Mouse (Mus musculus) monocyte, adult 5-6 weeks (primary cell): Measurements from ENCODE around the gene Fbxl7. TPM values are rescaled to one million over a fixed set of nuclear protein-coding genes. Genes with fewer than 3 reads are reported as not detected.

Source experiments
- ATAC-seq: fragments of 153-309, 156-312 bp; replicated peaks from 2 replicates; pipeline ENCODE4 v1.8.0; 2017; ENCODE audit warnings: mild to moderate bottlenecking; ENCODE audit not compliant: low TSS enrichment, insufficient number of reproducible peaks, severe bottlenecking, poor library complexity, low FRiP score
- total RNA-seq: library from RNA; stranded (forward); fragments of 200-1000, 200-491, 200-594 nt; gene quantifications from 3 replicates; pipeline ENCODE4 v1.2.3, GENCODE M21; 2017

Gene Fbxl7
- total RNA-seq, 1 experiment from 2014 or later, result not detected

GRCm38 (mm10) chr15:26716181-26716580 is 179.2 kb downstream of the Fbxl7 start:
- no peak for ATAC-seq

- ATAC-seq, result no peak
Measured at GRCm38 (mm10) chr15:26715635-26716034, 179.7 kb downstream of the Fbxl7 start.

GRCm38 (mm10) chr15:26712271-26712670 is 183.1 kb downstream of the Fbxl7 start:
- ATAC-seq, result no peak

- no peak for ATAC-seq
Measured at GRCm38 (mm10) chr15:26704966-26705365, 190.4 kb downstream of the Fbxl7 start.

GRCm38 (mm10) chr15:26703156-26703840 is 192.1 kb downstream of the Fbxl7 start:
- ATAC-seq, result no peak

- ATAC-seq, result no peak
Measured at GRCm38 (mm10) chr15:26701949-26702675, 193.3 kb downstream of the Fbxl7 start.

GRCm38 (mm10) chr15:26693075-26693474 is 202.3 kb downstream of the Fbxl7 start:
- ATAC-seq, result no peak

- no peak for ATAC-seq
Measured at GRCm38 (mm10) chr15:26688472-26689104, 206.8 kb downstream of the Fbxl7 start.

- ATAC-seq, result no peak
Measured at GRCm38 (mm10) chr15:26687729-26688128, 207.7 kb downstream of the Fbxl7 start.

- no peak for ATAC-seq
Measured at GRCm38 (mm10) chr15:26682279-26682678, 213.1 kb downstream of the Fbxl7 start.

GRCm38 (mm10) chr15:26673239-26673859 is 222.0 kb downstream of the Fbxl7 start:
- ATAC-seq, result no peak

- ATAC-seq, result no peak
Measured at GRCm38 (mm10) chr15:26654988-26655387, 240.4 kb downstream of the Fbxl7 start.

GRCm38 (mm10) chr15:26642563-26642962 is 252.8 kb downstream of the Fbxl7 start:
- ATAC-seq, result no peak

- no peak for ATAC-seq
Measured at GRCm38 (mm10) chr15:26639726-26640125, 255.7 kb downstream of the Fbxl7 start.

GRCm38 (mm10) chr15:26635591-26635990 is 259.8 kb downstream of the Fbxl7 start:
- no peak for ATAC-seq

- ATAC-seq, result no peak
Measured at GRCm38 (mm10) chr15:26628181-26628580, 267.2 kb downstream of the Fbxl7 start.

GRCm38 (mm10) chr15:26623242-26623641 is 272.1 kb downstream of the Fbxl7 start:
- no peak for ATAC-seq

- no peak for ATAC-seq
Measured at GRCm38 (mm10) chr15:26620279-26620678, 275.1 kb downstream of the Fbxl7 start.

- no peak for ATAC-seq
Measured at GRCm38 (mm10) chr15:26619221-26619620, 276.2 kb downstream of the Fbxl7 start.
